Mouse (Mus musculus) C2C12 (cell line): ENCODE measurements around the gene Trim34a. TPM values are rescaled to one million over a fixed set of nuclear protein-coding genes. Genes with fewer than 3 reads are reported as not detected.

Experiments
- H3K27me3 ChIP-seq: one replicate; pipeline ENCODE4 v1.6.1; 2011; ENCODE audit not compliant: control insufficient read depth, insufficient read depth, insufficient read length
- H3K36me3 ChIP-seq: one replicate; pipeline ENCODE4 v1.6.1; 2011; ENCODE audit not compliant: control insufficient read depth, insufficient read depth
- H3K4me3 ChIP-seq: one replicate; pipeline ENCODE4 v1.5.1; 2011; ENCODE audit warnings: mild to moderate bottlenecking, control low read depth; ENCODE audit not compliant: poor library complexity, insufficient read depth, severe bottlenecking
- H3K79me2 ChIP-seq: one replicate; pipeline ENCODE4 v1.6.1; 2011; ENCODE audit not compliant: control insufficient read depth, insufficient read depth
- H3K79me3 ChIP-seq: one replicate; pipeline ENCODE4 v1.6.1; 2011; ENCODE audit warnings: low read depth, control low read depth
- H3ac ChIP-seq: one replicate; pipeline ENCODE3; 2011; ENCODE audit warnings: low read depth; ENCODE audit not compliant: control insufficient read depth, insufficient read length
- CEBPB ChIP-seq: IDR thresholded peaks from one replicate; pipeline ENCODE4 v1.6.1; 2011; ENCODE audit warnings: low read depth, mild to moderate bottlenecking, control low read depth, moderate library complexity
- CTCF ChIP-seq: IDR thresholded peaks from one replicate; pipeline ENCODE4 v1.5.1; 2011; ENCODE audit not compliant: control insufficient read depth, insufficient read depth, insufficient read length
- FOSL1 ChIP-seq: IDR thresholded peaks from one replicate; pipeline ENCODE4 v1.8.0; 2011; ENCODE audit warnings: mild to moderate bottlenecking, low read length; ENCODE audit not compliant: poor library complexity, insufficient read depth, severe bottlenecking
- MAX ChIP-seq: IDR thresholded peaks from one replicate; pipeline ENCODE4 v1.6.1; 2011; ENCODE audit warnings: mild to moderate bottlenecking, control low read depth
- MYOD1 ChIP-seq: IDR thresholded peaks from one replicate; pipeline ENCODE4 v1.6.1; 2011; ENCODE audit warnings: low read depth; ENCODE audit not compliant: control insufficient read depth, insufficient read length
- MYOG ChIP-seq: IDR thresholded peaks from one replicate; pipeline ENCODE4 v1.6.1; 2011; ENCODE audit not compliant: control insufficient read depth, insufficient read length; ENCODE audit errors: extremely low read depth
- USF1 ChIP-seq: IDR thresholded peaks from one replicate; pipeline ENCODE4 v1.6.1; 2011; ENCODE audit warnings: low read depth, mild to moderate bottlenecking, control low read depth, moderate library complexity
- polyA plus RNA-seq: library from polyadenylated mRNA; unstranded; fragments of >200 nt; fragmentation: generic; extraction: Trizol; gene quantifications from one replicate; pipeline ENCODE4 v1.2.1, GENCODE M21; 2012; ENCODE audit warnings: missing spikeins

Trim34a gene
- polyA plus RNA-seq, 1 experiment, result not detected

GRCm38 (mm10) chr7:104290641-104291040 is 46.4 kb downstream of the Trim34a start:
- H3K36me3 ChIP-seq, result no peaks in the 10 kb centered on the region
- H3ac ChIP-seq, result no peak overlapping the region
- H3K79me2 ChIP-seq, result no peaks in the 10 kb centered on the region
- no peaks in the 10 kb centered on the region for H3K79me3 ChIP-seq
- H3K4me3 ChIP-seq, result no peak overlapping the region
- H3K27me3 ChIP-seq, result no peaks in the 10 kb centered on the region
- TF ChIP-seq MYOG, result no peak
- TF ChIP-seq FOSL1, result no peak

GRCm38 (mm10) chr7:104291638-104292400 is 47.6 kb downstream of the Trim34a start:
- no peaks in the 10 kb centered on the region for H3K36me3 ChIP-seq
- TF ChIP-seq CTCF (no peak), MAX (no peak), CEBPB (no peak), USF1 (no peak), MYOG (no peak), FOSL1 (no peak), MYOD1 (no peak)

More at GRCm38 (mm10) chr7:104291638-104292400, 47.6 kb downstream of the Trim34a start:
- Histone ChIP-seq H3K79me2 (no peaks in the 10 kb centered on the region), H3K4me3 (no peak overlapping the region), H3K27me3 (no peaks in the 10 kb centered on the region), H3ac (no peak overlapping the region), H3K79me3 (no peaks in the 10 kb centered on the region)

Other genes with a start within 250 kb of the Trim34a start
- gene Olfr638, start 245.7 kb upstream of the Trim34a start, polyA plus RNA-seq, result not detected
- not detected for gene Olfr639, start 227.2 kb upstream of the Trim34a start, polyA plus RNA-seq
- gene Olfr640, start 218.9 kb upstream of the Trim34a start, polyA plus RNA-seq, result not detected
- not detected for gene Olfr641, start 209.0 kb upstream of the Trim34a start, polyA plus RNA-seq
- gene Olfr642, start 191.8 kb upstream of the Trim34a start, polyA plus RNA-seq, result not detected
- not detected for gene 4930516K23Rik, start 183.0 kb upstream of the Trim34a start, polyA plus RNA-seq
- gene Olfr644, start 172.6 kb upstream of the Trim34a start, polyA plus RNA-seq, result not detected
- gene Olfr645, start 159.0 kb upstream of the Trim34a start, polyA plus RNA-seq, result not detected
- not detected for gene Olfr646, start 139.6 kb upstream of the Trim34a start, polyA plus RNA-seq
- not detected for gene Ubqln5, start 114.6 kb upstream of the Trim34a start, polyA plus RNA-seq
- gene Olfr643, start 107.1 kb upstream of the Trim34a start, polyA plus RNA-seq, result not detected
- gene Ubqln3, start 101.2 kb upstream of the Trim34a start, polyA plus RNA-seq, result not detected
- gene Ubqlnl, start 93.9 kb upstream of the Trim34a start, polyA plus RNA-seq, result not detected
- not detected for gene Olfm5, start 79.6 kb upstream of the Trim34a start, polyA plus RNA-seq
- not detected for gene Olfr648, start 61.1 kb upstream of the Trim34a start, polyA plus RNA-seq
- not detected for gene Olfr649, start 48.5 kb upstream of the Trim34a start, polyA plus RNA-seq
- gene Trim6, start 25.7 kb upstream of the Trim34a start, polyA plus RNA-seq, result 0.05 TPM
- not detected for gene Trim5, start 43.6 kb downstream of the Trim34a start, polyA plus RNA-seq
- gene Trim12a, start 71.0 kb downstream of the Trim34a start, polyA plus RNA-seq, result not detected
- gene Trim34b, start 85.0 kb downstream of the Trim34a start, polyA plus RNA-seq, result not detected
- 0.08 TPM for gene Trim12c, start 108.9 kb downstream of the Trim34a start, polyA plus RNA-seq
- gene Trim30b, start 125.4 kb downstream of the Trim34a start, polyA plus RNA-seq, result not detected
- gene Trim30c, start 156.4 kb downstream of the Trim34a start, polyA plus RNA-seq, result not detected
- not detected for gene Trim30a, start 220.7 kb downstream of the Trim34a start, polyA plus RNA-seq